Mouse (Mus musculus): ENCODE data around the gene Atp5d. TPM values are rescaled to one million over a fixed set of nuclear protein-coding genes. Genes with fewer than 3 reads are reported as not detected.
"Not testable (repeated sequence)": the region's sequence is repeated elsewhere in the genome, so short reads cannot be mapped to it uniquely, and the experiment has no call there.

Gene Atp5d
- polyA plus RNA-seq, 1 experiment = 1,163 TPM

- DNase-seq = peak; percentile 28
- no peaks in the 10 kb centered on the region for H3K27me3 ChIP-seq (ENCODE audit: control insufficient read depth, insufficient read depth, low read length)
- H3K36me3 ChIP-seq (ENCODE audit: control insufficient read depth, insufficient read depth, low read length) = no peaks in the 10 kb centered on the region
- 63% methylated on average over 6 of the region's 6 CpGs for WGBS
- peak overlapping the region; percentile 83 for H3K27ac ChIP-seq (ENCODE audit: control insufficient read depth, insufficient read depth, low read length)
- peaks cover 73% of the 10 kb centered on the region for H3K4me1 ChIP-seq (replicated peaks; ENCODE audit: control insufficient read depth, insufficient read depth, low read length)
- H3K4me3 ChIP-seq (ENCODE audit: control insufficient read depth, insufficient read depth, low read length) = no peak overlapping the region
- no peak for TF ChIP-seq POLR2A (IDR thresholded peaks at IDR 0.05; ENCODE audit: control insufficient read depth, extremely low read depth, insufficient read depth, low read length, poor library complexity)
These were observed 24.4 kb downstream of the Atp5d start for GRCm38 (mm10) chr10:80162716-80163299.

DNA sequence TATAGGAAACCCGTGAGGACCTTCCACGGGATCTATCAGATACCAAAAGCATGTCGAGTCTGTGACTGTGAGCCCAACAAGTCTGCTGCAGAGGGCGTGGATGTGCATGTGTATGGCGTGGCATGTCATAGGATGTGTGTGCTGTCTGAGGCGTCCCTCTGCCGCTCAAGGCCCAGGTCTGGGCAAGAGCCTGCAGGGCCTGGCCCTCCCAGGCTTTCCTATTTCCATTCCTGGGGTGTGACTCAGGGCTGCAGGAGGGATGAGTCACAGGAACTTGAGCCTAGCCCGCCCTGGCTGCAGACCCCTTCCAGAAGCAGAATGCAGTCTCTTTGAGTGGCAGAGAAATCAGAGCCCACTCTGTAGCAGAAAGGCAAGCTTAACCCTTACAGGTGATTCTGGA lies 25.3 kb downstream of the Atp5d start:
- Histone ChIP-seq H3K4me3 (ENCODE audit: control insufficient read depth, insufficient read depth, low read length) (no peak overlapping the region), H3K36me3 (ENCODE audit: control insufficient read depth, insufficient read depth, low read length) (no peaks in the 10 kb centered on the region), H3K27me3 (ENCODE audit: control insufficient read depth, insufficient read depth, low read length) (no peaks in the 10 kb centered on the region), H3K27ac (ENCODE audit: control insufficient read depth, insufficient read depth, low read length) (no peak overlapping the region), H3K4me1 (replicated peaks; ENCODE audit: control insufficient read depth, insufficient read depth, low read length) (peaks cover 66% of the 10 kb centered on the region)
- DNase-seq = peak; percentile 9
- 89% methylated on average over 8 of the region's 8 CpGs for WGBS
- no peak for TF ChIP-seq POLR2A (IDR thresholded peaks at IDR 0.05; ENCODE audit: control insufficient read depth, extremely low read depth, insufficient read depth, low read length, poor library complexity)
- TF ChIP-seq CTCF (IDR thresholded peaks at IDR 0.05; ENCODE audit: borderline replicate concordance, control insufficient read depth, extremely low read depth, insufficient read depth, low read length, poor library complexity) = no peak

- Histone ChIP-seq H3K27me3 (ENCODE audit: control insufficient read depth, insufficient read depth, low read length) (no peaks in the 10 kb centered on the region), H3K4me1 (replicated peaks; ENCODE audit: control insufficient read depth, insufficient read depth, low read length) (peaks cover 60% of the 10 kb centered on the region), H3K27ac (ENCODE audit: control insufficient read depth, insufficient read depth, low read length) (no peak overlapping the region), H3K4me3 (ENCODE audit: control insufficient read depth, insufficient read depth, low read length) (peak overlapping the region; percentile 25), H3K36me3 (ENCODE audit: control insufficient read depth, insufficient read depth, low read length) (no peaks in the 10 kb centered on the region)
- peak; percentile 24 for DNase-seq
- TF ChIP-seq CTCF (IDR thresholded peaks at IDR 0.05; ENCODE audit: borderline replicate concordance, control insufficient read depth, extremely low read depth, insufficient read depth, low read length, poor library complexity) (no peak), POLR2A (IDR thresholded peaks at IDR 0.05; ENCODE audit: control insufficient read depth, extremely low read depth, insufficient read depth, low read length, poor library complexity) (no peak)
- 20% methylated on average over 44 of the region's 44 CpGs for WGBS
These were observed 25.9 kb downstream of the Atp5d start for GRCm38 (mm10) chr10:80164161-80164997.

DNA sequence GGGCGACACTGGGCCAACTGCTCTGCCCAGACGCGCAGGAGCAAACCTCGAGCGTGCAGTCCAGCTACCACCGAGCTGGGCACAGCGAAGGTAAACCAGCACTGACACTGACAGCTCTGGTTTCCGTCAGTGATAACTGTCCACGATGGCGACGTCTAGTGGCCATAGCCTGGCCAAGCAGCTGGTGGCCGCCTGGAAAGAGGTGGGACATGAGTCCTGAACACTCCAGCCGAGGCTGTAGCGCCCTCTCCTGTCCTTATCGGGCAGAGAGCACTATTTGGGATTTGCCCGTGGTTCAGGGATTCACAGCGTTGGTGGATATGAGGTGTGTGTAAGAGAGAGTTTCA lies 26.5 kb downstream of the Atp5d start:
- H3K4me1 ChIP-seq (replicated peaks; ENCODE audit: control insufficient read depth, insufficient read depth, low read length) = peaks cover 58% of the 10 kb centered on the region
- DNase-seq = peak; percentile 89
- peak; percentile 86 for TF ChIP-seq CTCF (IDR thresholded peaks at IDR 0.05; ENCODE audit: borderline replicate concordance, control insufficient read depth, extremely low read depth, insufficient read depth, low read length, poor library complexity)
- 0 out of 2 replicates have a peak, but pooled peaks have one; percentile 35 for TF ChIP-seq POLR2A (IDR thresholded peaks at IDR 0.05; ENCODE audit: control insufficient read depth, extremely low read depth, insufficient read depth, low read length, poor library complexity)
- WGBS = 1% methylated on average over 17 of the region's 17 CpGs
- peak overlapping the region; percentile 25 for H3K4me3 ChIP-seq (ENCODE audit: control insufficient read depth, insufficient read depth, low read length)
- H3K27me3 ChIP-seq (ENCODE audit: control insufficient read depth, insufficient read depth, low read length) = no peaks in the 10 kb centered on the region
- no peak overlapping the region for H3K27ac ChIP-seq (ENCODE audit: control insufficient read depth, insufficient read depth, low read length)
- H3K36me3 ChIP-seq (ENCODE audit: control insufficient read depth, insufficient read depth, low read length) = peaks cover 3% of the 10 kb centered on the region; the same call in 1 of the 2 replicates

DNA sequence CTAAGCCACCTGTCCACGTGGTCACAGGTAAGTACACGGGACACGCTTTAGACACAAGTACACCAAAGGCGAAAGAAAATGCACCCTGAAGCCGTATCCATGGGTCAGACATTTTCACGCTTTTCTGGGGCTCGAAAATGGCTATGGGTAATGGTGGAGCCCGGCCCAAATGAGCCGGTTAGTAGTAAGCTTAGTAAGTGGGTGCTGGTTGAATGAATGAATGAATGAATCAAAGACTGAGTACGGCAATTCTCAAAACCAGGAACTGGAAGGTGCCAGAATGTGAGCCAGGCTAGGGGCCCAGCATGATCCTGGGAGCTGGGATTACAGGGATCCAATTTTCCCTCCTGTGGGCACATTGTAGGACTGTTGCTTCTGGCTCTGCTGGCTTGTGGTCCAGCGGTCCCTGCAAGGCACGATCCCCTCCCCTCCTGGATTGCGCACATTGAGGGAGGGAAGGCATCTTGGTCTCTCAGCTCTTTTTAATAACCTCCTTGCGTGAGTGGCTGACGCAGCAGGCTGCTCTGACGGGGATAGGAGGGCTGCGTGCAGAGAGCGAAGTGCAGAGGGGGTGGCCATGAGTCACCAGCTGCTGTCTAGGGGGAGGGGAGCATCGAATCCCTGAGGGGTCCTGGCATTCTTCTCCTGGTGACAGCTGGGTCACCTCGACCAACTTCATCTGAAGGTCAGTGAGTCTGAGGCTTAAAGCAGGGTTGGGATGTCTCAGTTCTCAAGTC lies 27.1 kb downstream of the Atp5d start, which contains the start of gene Cirbp:
Gene Cirbp (plus strand): TSS at position 594 of the 737 bp plus-strand sequence.
- Histone ChIP-seq H3K4me3 (ENCODE audit: control insufficient read depth, insufficient read depth, low read length) (peak within 1 kb of the TSS; percentile 25), H3K27ac (ENCODE audit: control insufficient read depth, insufficient read depth, low read length) (no peak within 1 kb of the TSS; the same call in 1 of the 2 replicates), H3K27me3 (ENCODE audit: control insufficient read depth, insufficient read depth, low read length) (no peaks in the 10 kb centered on the region), H3K36me3 (ENCODE audit: control insufficient read depth, insufficient read depth, low read length) (peaks cover 9% of the 10 kb centered on the region; the same call in 1 of the 2 replicates), H3K4me1 (replicated peaks; ENCODE audit: control insufficient read depth, insufficient read depth, low read length) (peaks cover 52% of the 10 kb centered on the region)
- WGBS = 52% methylated on average over 20 of the region's 20 CpGs
- TF ChIP-seq CTCF (IDR thresholded peaks at IDR 0.05; ENCODE audit: borderline replicate concordance, control insufficient read depth, extremely low read depth, insufficient read depth, low read length, poor library complexity) (no peak), POLR2A (IDR thresholded peaks at IDR 0.05; ENCODE audit: control insufficient read depth, extremely low read depth, insufficient read depth, low read length, poor library complexity) (no peak)
- DNase-seq = no peak

DNA sequence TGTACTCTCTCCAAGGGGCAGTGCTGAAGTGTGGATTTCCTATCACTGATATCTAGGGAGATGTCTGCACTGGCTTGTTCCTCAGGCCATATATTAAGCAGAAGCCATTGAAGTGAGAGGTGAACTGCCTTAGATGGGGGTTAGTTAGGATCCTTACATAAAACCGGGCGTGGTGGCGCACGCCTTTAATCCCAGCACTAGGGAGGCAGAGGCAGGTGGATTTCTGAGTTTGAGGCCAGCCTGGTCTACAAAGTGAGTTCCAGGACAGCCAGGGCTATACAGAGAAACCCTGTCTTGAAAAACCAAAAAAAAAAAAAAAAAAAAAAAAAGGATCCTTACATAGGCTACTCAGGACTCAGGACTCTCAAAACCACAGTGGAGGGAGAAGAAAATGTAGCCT lies 27.7 kb downstream of the Atp5d start:
- Histone ChIP-seq H3K4me1 (replicated peaks; ENCODE audit: control insufficient read depth, insufficient read depth, low read length) (peaks cover 47% of the 10 kb centered on the region), H3K36me3 (ENCODE audit: control insufficient read depth, insufficient read depth, low read length) (peaks cover 15% of the 10 kb centered on the region; the same call in 1 of the 2 replicates)
- not testable (repeated sequence) for H3K4me3 ChIP-seq (ENCODE audit: control insufficient read depth, insufficient read depth, low read length); H3K27ac ChIP-seq (ENCODE audit: control insufficient read depth, insufficient read depth, low read length); H3K27me3 ChIP-seq (ENCODE audit: control insufficient read depth, insufficient read depth, low read length); DNase-seq
- 94% methylated on average over 4 of the region's 4 CpGs for WGBS
